Mouse (Mus musculus): ENCODE data around the gene Wasl. TPM values are rescaled to one million over a fixed set of nuclear protein-coding genes. Genes with fewer than 3 reads are reported as not detected.

Wasl gene
- polyA plus RNA-seq, 1 experiment = 198 TPM

DNA sequence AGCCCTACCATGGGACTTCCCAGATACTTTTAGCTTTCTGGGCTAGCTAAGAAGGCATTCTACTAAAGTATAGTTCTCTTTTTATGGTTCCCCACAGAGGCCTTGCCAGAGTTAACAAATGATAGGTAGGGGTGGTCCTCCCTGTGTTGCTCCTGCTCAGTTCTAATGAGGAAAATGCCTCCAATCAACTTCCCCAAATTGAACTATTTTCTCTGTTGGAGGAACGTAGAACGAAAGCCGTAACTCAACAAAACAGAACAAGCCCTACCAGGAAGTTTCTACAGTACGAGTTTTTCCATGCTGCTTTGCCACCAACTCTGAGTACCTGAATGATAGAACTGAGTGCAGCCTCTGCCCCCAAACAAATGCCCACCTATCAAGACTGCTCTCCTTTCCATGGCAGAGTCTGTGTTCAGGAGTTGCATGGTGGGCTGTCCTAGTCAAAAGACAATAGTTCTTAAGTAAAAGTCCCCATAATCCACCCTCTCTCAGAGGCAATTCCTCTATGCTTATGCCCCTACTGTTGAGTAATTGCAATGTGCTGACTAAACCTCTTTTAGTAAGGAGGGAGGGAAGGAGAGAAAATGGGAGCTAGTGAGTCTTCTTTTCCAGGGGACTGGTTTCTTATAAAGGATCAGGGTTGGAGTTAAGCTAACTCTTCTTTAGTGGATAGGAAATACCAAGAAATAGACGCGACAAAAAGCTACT, 19.3 kb downstream of the Wasl start:
- WGBS = 87% methylated on average over 6 of the region's 6 CpGs
- H3K4me1 ChIP-seq (ENCODE audit: control insufficient read depth, insufficient read depth, insufficient read length, low read length) = peaks cover 2% of the 10 kb centered on the region
- no peaks in the 10 kb centered on the region for H3K27me3 ChIP-seq (ENCODE audit: control insufficient read depth, insufficient read depth, low read length)
- no peak overlapping the region for H3K4me3 ChIP-seq (ENCODE audit: low read depth, low read length)
- no peak overlapping the region for H3K27ac ChIP-seq (ENCODE audit: insufficient read depth, low read depth, low read length)
- peaks cover 4% of the 10 kb centered on the region; the same call in 1 of the 2 replicates for H3K36me3 ChIP-seq (ENCODE audit: control insufficient read depth, insufficient read depth, low read length)
- TF ChIP-seq POLR2A (IDR thresholded peaks at IDR 0.05; ENCODE audit: low read depth, low read length) (no peak), CTCF (IDR thresholded peaks at IDR 0.05; ENCODE audit: extremely low read depth, insufficient read length, insufficient replicate concordance, low read depth, low read length) (no peak)

DNA sequence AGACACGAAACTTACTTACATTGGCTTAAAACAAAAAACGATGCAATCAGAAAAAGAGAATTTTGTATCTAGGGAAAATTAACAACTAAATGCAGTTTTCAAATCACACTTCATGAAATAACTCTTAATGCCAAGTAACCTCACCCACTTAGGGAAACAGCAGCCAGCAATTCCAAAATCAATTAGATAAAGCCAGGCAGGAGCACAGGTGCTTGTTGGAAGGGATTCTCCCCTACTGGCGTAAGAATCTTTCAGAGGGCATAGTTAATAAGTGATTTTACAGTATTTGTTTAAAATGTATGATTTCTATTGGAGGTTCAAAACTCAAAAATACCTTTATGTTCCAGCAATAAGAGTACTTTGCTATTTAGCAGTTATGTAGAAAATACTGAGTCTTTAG, 21.8 kb downstream of the Wasl start:
- TF ChIP-seq POLR2A (IDR thresholded peaks at IDR 0.05; ENCODE audit: low read depth, low read length) = no peak
- no peak for TF ChIP-seq CTCF (IDR thresholded peaks at IDR 0.05; ENCODE audit: extremely low read depth, insufficient read length, insufficient replicate concordance, low read depth, low read length)
- no peak overlapping the region for H3K27ac ChIP-seq (ENCODE audit: insufficient read depth, low read depth, low read length)
- WGBS = 83% methylated on average over 3 of the region's 3 CpGs

DNA sequence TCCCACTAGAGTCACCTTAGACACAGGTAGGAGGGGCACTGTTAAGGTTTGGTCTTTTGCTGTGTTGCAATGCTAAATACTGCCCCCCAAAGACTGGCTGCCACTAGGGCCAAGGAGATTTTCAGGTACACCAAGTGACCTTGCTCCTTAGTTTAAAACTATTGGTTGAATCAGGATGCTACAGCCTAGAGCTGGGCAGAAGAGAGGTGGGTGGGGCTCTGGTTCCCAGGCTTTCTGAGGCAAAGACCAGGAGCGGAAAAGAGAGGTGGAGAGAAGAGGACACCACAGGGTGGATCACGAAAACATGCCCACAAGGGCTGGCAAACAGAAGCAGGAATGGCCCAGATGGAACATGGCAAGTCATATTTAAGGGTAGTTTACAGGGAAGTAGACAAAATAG, 22.6 kb downstream of the Wasl start:
- Histone ChIP-seq H3K36me3 (ENCODE audit: control insufficient read depth, insufficient read depth, low read length) (peaks cover 6% of the 10 kb centered on the region), H3K4me3 (ENCODE audit: low read depth, low read length) (no peak overlapping the region), H3K4me1 (ENCODE audit: control insufficient read depth, insufficient read depth, insufficient read length, low read length) (no peaks in the 10 kb centered on the region; the same call in 1 of the 2 replicates), H3K27me3 (ENCODE audit: control insufficient read depth, insufficient read depth, low read length) (no peaks in the 10 kb centered on the region), H3K27ac (ENCODE audit: insufficient read depth, low read depth, low read length) (no peak overlapping the region)
- TF ChIP-seq CTCF (IDR thresholded peaks at IDR 0.05; ENCODE audit: extremely low read depth, insufficient read length, insufficient replicate concordance, low read depth, low read length) (no peak), POLR2A (IDR thresholded peaks at IDR 0.05; ENCODE audit: low read depth, low read length) (no peak)
- WGBS = 85% methylated on average over 2 of the region's 2 CpGs

More for the DNA sequence above, 21.8 kb downstream of the Wasl start:
- Histone ChIP-seq H3K4me3 (ENCODE audit: low read depth, low read length) (no peak overlapping the region), H3K27me3 (ENCODE audit: control insufficient read depth, insufficient read depth, low read length) (no peaks in the 10 kb centered on the region), H3K36me3 (ENCODE audit: control insufficient read depth, insufficient read depth, low read length) (peaks cover 6% of the 10 kb centered on the region), H3K4me1 (ENCODE audit: control insufficient read depth, insufficient read depth, insufficient read length, low read length) (no peaks in the 10 kb centered on the region; the same call in 1 of the 2 replicates)

DNA sequence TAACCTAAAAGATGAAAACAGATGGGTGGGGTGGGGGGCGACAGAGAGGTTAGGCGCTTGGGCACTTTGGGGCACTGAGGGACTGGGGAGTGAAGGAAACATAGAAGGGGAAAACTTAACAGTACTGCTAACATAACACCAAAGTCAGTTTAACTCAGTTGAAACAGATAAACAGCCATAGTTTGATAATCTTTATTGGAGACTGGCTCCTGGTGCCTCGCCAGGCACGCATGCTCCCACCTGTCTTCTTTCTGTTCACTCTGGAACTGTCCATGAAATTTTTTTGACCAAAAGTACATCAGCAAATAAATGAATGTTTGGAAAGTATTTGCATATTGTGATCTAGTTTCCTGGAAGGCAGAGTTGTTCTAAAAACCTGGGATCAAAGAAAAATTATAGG, 23.5 kb downstream of the Wasl start:
- Histone ChIP-seq H3K27ac (ENCODE audit: insufficient read depth, low read depth, low read length) (no peak overlapping the region), H3K4me1 (ENCODE audit: control insufficient read depth, insufficient read depth, insufficient read length, low read length) (no peaks in the 10 kb centered on the region), H3K36me3 (ENCODE audit: control insufficient read depth, insufficient read depth, low read length) (peaks cover 7% of the 10 kb centered on the region), H3K27me3 (ENCODE audit: control insufficient read depth, insufficient read depth, low read length) (no peaks in the 10 kb centered on the region), H3K4me3 (ENCODE audit: low read depth, low read length) (no peak overlapping the region)
- 79% methylated on average over 4 of the region's 4 CpGs for WGBS
- TF ChIP-seq CTCF (IDR thresholded peaks at IDR 0.05; ENCODE audit: extremely low read depth, insufficient read length, insufficient replicate concordance, low read depth, low read length) = no peak
- no peak for TF ChIP-seq POLR2A (IDR thresholded peaks at IDR 0.05; ENCODE audit: low read depth, low read length)

DNA sequence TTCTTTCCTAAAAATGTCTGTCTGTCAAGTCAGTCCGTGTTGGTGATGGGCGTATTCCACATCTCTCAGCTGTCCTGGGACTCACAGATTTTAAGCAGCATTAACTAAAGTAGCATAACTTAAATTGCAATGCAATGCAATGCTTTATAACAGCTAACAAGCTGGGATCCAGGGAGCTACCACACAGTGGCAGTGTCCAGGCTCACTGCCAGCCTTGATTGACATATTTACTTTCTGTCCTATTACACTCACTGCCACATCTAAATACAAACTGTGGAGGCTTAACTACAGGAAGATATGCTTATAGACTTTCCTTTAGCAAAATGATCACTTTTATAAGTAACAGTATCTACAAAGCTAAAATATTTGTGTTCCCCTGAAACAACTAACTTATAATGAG, 29.0 kb downstream of the Wasl start:
- 83% methylated on average over 2 of the region's 2 CpGs for WGBS

DNA sequence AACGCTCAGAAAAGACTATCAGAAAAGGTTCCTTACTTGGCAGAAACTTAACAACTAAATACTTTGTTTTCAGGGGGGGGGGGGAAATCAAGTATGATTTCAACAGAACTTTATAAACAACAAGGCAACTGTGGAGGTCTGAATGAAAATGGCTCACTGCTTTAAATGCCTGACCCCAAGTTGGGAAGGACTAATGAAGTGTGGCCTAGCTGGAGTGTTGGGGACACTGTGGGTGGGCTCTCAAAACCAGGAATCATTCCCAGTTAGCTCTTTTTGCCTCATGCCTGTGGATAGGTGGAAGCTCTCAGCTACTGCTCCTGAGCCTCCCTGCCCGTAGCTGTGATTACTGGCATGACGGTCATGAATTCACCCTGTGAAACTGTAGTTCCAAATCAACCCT, 30.7 kb downstream of the Wasl start:
- H3K27ac ChIP-seq (ENCODE audit: insufficient read depth, low read depth, low read length) = no peak overlapping the region
- H3K27me3 ChIP-seq (ENCODE audit: control insufficient read depth, insufficient read depth, low read length) = no peaks in the 10 kb centered on the region
- no peak for TF ChIP-seq CTCF (IDR thresholded peaks at IDR 0.05; ENCODE audit: extremely low read depth, insufficient read length, insufficient replicate concordance, low read depth, low read length)
- no peak for TF ChIP-seq POLR2A (IDR thresholded peaks at IDR 0.05; ENCODE audit: low read depth, low read length)
- H3K4me1 ChIP-seq (ENCODE audit: control insufficient read depth, insufficient read depth, insufficient read length, low read length) = peaks cover 2% of the 10 kb centered on the region; the same call in 1 of the 2 replicates
- H3K4me3 ChIP-seq (ENCODE audit: low read depth, low read length) = no peak overlapping the region
- 95% methylated on average over 3 of the region's 3 CpGs for WGBS
- H3K36me3 ChIP-seq (ENCODE audit: control insufficient read depth, insufficient read depth, low read length) = peaks cover 24% of the 10 kb centered on the region

More for the DNA sequence above, 29.0 kb downstream of the Wasl start:
- Histone ChIP-seq H3K27me3 (ENCODE audit: control insufficient read depth, insufficient read depth, low read length) (no peaks in the 10 kb centered on the region), H3K27ac (ENCODE audit: insufficient read depth, low read depth, low read length) (no peak overlapping the region), H3K4me3 (ENCODE audit: low read depth, low read length) (no peak overlapping the region), H3K4me1 (ENCODE audit: control insufficient read depth, insufficient read depth, insufficient read length, low read length) (peaks cover 2% of the 10 kb centered on the region; the same call in 1 of the 2 replicates), H3K36me3 (ENCODE audit: control insufficient read depth, insufficient read depth, low read length) (peaks cover 20% of the 10 kb centered on the region)
- TF ChIP-seq CTCF (IDR thresholded peaks at IDR 0.05; ENCODE audit: extremely low read depth, insufficient read length, insufficient replicate concordance, low read depth, low read length) = no peak
- no peak for TF ChIP-seq POLR2A (IDR thresholded peaks at IDR 0.05; ENCODE audit: low read depth, low read length)

DNA sequence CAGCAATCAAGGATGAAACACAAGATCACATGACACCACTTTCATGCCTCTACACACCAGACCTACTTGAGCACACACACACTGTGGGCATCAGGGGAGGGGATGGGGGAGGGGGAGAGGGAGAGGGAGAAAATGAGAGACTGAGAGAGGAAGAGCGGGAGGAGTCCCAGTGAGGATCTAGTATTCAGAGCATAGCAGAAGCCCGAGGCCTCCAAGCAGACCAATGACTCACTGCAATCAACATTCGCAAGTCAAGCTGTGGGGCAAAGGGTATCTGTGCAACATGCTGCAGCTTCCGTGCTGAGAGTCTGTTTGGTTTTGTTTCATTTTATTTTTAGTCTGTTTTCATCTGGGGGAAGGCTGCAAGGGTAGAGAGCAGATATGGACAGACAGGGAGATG, 32.7 kb downstream of the Wasl start:
- no peak overlapping the region for H3K27ac ChIP-seq (ENCODE audit: insufficient read depth, low read depth, low read length)
- no peaks in the 10 kb centered on the region for H3K27me3 ChIP-seq (ENCODE audit: control insufficient read depth, insufficient read depth, low read length)
- WGBS = 42% methylated on average over 4 of the region's 4 CpGs
- TF ChIP-seq CTCF (IDR thresholded peaks at IDR 0.05; ENCODE audit: extremely low read depth, insufficient read length, insufficient replicate concordance, low read depth, low read length) (no peak), POLR2A (IDR thresholded peaks at IDR 0.05; ENCODE audit: low read depth, low read length) (no peak)
- no peak overlapping the region for H3K4me3 ChIP-seq (ENCODE audit: low read depth, low read length)
- H3K36me3 ChIP-seq (ENCODE audit: control insufficient read depth, insufficient read depth, low read length) = peaks cover 24% of the 10 kb centered on the region
- peaks cover 2% of the 10 kb centered on the region; the same call in 1 of the 2 replicates for H3K4me1 ChIP-seq (ENCODE audit: control insufficient read depth, insufficient read depth, insufficient read length, low read length)

Measured in small intestine, adult 2 months (tissue).